Mouse (Mus musculus): Measurements from ENCODE around the gene Trap1.

DNA sequence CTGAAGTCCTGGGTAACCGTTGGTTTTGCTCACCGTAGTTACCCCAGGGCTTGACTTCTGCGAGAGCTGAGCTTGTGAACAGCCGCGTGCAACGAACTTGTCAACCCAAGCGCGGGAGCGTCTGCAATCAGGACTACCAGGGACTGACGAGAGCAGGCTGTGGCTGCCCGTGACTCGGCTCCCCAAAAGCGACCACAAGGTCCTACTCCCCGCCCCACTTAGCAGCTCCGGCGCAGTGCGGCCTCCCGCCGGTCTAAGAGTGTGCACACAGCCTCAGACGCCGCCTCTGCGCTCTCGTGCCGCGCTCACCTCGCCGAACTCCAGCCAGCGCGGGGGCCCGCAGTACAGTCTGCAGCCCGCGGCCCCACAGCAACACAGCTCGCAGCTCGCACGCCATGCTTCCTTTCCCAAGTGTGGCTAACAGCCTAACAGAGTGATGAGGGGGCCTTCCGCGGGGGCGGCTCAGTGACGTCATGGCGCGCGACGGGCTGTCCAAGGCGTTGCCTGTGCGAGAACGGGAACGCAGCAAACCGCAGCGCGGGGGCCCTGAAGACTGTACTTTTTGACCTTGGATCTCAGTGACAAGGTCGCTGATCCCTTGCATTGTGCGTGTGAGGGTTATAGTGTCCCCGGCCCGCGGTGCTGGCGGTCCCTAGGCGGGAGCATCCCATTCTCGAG is at the start of gene Trap1:
- TF ChIP-seq CTCF (IDR thresholded peaks at IDR 0.05; ENCODE audit: borderline replicate concordance, control insufficient read depth, extremely low read depth, insufficient read depth, low read length, poor library complexity) (no peak), POLR2A (IDR thresholded peaks at IDR 0.05; ENCODE audit: control insufficient read depth, extremely low read depth, insufficient read depth, low read length, poor library complexity) (peak; percentile 64)

Data from thymus, adult 2 months (tissue).